Mouse (Mus musculus): Measurements from ENCODE around the gene Ghdc. TPM values are rescaled to one million over a fixed set of nuclear protein-coding genes. Genes with fewer than 3 reads are reported as not detected.

Ghdc gene
- total RNA-seq, 2 experiments from 2014 or later: 5.2 to 5.7 TPM

GRCm38 (mm10) chr11:100782568-100782967, 11.8 kb upstream of the Ghdc start:
- no peak for DNase-seq (ENCODE audit: low spot score)

DNA sequence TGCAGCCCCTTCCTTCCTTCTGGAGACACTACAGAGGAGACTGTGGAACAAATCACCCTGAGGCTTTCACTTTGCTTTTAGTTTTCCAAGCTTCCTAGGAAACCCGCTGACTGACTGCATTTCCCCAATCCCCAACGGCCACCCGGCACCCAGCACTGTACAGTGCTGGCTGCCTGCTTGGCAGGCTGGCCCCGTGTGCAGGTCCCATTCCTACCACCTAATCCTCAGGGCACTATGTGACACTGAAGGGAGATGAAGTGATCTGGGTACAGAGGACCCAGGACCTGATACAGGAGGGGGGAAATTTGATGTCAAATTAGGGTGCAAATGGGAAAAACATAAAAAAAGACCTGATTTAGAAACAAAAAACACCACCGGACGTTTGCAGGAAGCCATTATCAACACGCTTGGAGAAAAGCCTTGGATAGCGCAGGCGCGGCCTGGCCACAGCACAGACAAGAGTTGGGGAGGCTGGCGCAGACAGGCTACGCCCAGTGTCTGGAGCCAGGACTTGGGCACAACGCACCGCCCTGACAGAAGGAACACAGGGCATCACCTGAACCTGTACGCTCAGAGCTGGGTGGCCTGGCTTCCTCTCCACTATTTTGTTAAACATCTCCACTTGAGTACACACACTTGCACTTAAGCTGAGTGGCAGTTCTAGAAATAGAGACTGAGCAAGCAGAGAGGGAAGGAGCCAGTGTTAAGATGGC, 11.2 kb upstream of the Ghdc start:
- no peak for DNase-seq (ENCODE audit: low spot score)

- DNase-seq (ENCODE audit: low spot score): no peak
Observed at GRCm38 (mm10) chr11:100780247-100780646, 9.5 kb upstream of the Ghdc start.

DNA sequence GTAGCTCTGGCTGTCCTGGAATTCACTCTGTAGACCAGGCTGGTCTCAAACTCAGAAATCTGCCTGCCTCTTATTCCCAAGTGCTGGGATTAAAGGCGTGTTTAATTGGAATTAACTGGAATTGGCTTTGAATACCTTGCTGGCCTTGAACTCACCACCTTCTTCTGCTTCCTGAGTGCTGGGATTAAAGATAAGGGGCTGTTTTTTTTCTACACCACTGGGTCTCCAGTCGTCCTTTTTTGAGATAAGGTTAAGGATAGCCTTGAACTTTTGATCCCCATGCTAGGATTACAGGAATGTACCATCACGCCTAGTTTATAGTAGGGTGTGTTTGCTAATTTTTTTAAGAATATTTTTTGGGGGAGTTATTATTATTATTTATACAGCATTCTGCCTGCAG, 7.3 kb upstream of the Ghdc start:
- no peak for DNase-seq (ENCODE audit: low spot score)

GRCm38 (mm10) chr11:100775921-100776320, 5.2 kb upstream of the Ghdc start:
- no peak for DNase-seq (ENCODE audit: low spot score)

DNA sequence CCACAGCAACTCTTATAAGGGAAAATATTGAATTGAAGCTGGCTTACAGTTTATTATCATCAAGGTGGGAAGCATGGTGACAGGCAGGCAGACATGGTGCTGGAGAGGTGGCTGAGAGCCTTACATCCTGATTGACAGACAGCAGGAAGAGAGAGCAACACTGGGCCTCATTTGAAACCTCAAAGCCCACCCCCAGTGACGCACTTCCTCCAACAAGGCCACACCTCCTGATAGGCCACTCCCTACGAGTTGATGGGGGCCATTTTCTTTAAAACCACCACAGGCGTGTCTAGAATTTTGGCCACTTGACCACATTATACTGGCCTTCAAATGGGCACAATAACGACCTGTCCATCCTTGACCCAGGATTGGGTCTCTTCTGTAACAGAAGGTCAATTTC, 3.5 kb upstream of the Ghdc start:
- DNase-seq (ENCODE audit: low spot score): no peak

DNA sequence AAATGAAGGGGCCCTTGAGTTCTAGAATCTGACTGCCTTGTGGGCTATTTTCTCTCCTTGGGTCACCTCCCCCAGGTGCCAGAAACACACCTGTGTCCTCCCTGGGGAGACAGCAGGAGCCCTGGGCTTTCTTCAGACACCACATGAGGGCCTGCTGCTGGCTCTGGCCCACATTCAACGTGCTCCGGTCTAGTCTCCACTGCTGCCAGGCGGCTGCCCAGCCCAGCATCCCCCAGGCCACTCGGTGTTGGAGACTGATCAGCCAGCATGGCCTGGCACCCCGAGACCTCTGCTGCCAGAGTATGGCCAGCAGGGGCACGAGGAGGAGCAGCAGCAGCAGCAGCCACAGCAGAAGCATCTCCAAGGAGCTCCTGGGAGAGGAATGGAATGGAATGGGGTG, 777 bp downstream of the Ghdc start:
- DNase-seq (ENCODE audit: low spot score): no peak

DNA sequence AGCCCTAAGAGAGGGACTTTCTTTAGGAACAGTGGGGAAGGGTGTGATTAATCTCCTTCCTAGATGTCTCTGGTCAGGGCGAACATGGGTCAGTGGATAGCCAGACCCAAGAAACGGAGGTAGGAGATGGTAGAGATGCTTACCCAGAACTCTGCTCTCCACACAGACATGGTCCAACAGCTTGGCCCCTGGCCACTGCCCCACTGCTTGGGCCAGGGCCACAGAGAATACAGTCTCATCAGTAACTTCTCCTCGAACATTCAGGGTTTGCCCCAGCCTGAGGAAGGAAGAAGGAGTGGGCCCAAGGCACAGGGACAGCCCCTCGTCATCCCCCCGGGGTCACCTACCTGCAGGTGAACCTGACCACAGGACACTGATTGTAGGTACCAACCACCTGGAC, 2.9 kb downstream of the Ghdc start:
- no peak for DNase-seq (ENCODE audit: low spot score)

GRCm38 (mm10) chr11:100766726-100767125, 4.0 kb downstream of the Ghdc start:
- DNase-seq (ENCODE audit: low spot score): no peak

DNA sequence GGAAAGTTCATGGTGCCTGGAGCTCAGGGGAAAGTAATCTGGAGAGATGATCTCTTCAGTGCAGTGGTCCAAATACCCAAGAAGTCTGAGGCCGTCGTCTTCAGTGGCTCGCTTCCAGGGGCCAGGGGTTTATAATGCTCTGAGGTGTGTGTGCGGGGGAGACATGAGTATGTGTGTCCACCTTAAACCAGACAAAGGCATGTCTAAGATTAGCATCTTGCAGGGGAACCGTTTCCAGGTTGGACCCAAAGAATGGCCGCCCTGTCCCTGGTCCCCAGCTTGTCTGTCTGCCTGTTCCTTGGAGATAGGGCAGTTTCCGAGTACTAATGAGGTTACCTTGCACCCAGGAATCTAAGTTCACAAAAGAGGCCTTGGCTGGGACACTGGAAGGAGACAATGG, 7.9 kb downstream of the Ghdc start, which contains the start of gene Hcrt:
TSS of gene Hcrt (minus strand) at position 101 of the 400 bp plus-strand sequence.
- no peak for DNase-seq (ENCODE audit: low spot score)

DNA sequence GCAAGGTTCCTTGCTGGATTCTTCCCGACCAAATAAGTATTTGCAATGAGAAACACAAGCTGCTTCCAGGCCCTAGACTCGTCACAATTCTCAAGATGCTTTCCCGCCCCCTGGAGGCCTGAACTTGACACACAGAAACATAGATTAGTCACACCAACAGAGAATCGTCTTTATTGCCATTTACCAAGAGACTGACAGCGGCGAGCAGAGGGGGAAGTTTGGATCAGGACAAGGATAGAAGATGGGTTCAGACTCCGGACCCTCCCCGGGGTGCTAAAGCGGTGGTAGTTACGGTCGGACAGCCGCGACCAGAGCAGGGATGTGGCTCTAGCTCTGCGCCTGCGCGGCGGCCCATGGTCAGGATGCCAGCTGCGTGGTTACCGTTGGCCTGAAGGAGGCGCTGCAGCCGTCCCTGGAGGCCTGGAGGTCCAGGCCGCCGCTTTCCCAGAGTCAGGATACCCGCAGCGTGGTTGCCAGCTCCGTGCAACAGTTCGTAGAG, 9.2 kb downstream of the Ghdc start:
- DNase-seq (ENCODE audit: low spot score): peak; percentile 91

DNA sequence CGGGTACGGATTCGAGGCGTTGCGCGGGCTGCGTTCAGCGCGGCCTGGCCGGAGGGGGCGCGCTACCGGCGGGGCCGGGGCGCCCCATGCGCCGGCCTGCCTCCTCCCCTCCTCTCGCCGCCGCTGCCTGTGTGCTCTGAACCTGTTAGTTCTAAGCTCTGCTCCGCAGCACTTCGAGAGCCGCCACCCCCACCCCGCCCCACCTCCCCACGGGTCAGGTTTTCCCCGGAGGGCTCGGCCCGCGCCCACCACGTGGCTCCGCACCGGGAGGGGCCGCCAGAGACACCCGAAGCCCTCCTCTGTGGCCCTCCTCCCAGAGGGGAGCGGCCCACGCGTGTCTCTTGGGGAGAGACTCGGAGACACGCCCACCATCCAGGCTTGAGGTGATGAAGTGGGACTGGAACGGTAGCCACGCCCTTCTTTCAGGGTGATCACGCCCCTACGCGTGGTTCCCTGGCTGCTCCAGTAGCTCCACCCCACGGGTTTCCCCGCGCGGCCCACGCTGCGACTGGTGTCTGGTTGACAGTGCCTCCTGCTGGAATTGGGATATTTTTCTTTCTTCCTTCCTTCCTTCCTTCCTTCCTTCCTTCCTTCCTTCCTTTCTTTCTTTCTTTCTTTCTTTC, 11.0 kb downstream of the Ghdc start, which contains the start of gene Kcnh4:
TSS of gene Kcnh4 (minus strand) at position 332 of the 623 bp plus-strand sequence.
- DNase-seq (ENCODE audit: low spot score): no peak

GRCm38 (mm10) chr11:100758707-100759610, 11.8 kb downstream of the Ghdc start:
- DNase-seq (ENCODE audit: low spot score): no peak

DNA sequence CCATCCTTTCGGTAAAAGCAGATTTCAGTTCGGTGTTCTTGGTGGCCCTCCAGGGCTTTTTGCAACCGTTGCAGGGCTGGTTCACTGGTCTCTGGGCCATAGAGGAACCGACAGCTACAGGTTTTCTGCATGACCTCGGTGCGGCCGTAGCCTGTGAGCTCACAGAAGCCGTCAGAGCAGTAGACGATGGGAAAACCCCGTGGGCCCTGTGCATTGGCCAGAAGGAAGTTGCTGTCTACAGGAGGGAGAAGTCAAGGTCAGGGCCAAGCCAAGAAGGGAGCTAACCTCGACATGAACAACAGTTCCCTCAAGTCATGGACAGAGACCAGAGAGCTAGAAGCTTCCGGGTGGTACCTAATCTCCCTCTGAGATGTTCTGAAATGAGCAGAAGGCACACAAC, 13.2 kb downstream of the Ghdc start:
- no peak for DNase-seq (ENCODE audit: low spot score)

- DNase-seq (ENCODE audit: low spot score): no peak
Observed at GRCm38 (mm10) chr11:100756476-100756875, 14.3 kb downstream of the Ghdc start.

DNA sequence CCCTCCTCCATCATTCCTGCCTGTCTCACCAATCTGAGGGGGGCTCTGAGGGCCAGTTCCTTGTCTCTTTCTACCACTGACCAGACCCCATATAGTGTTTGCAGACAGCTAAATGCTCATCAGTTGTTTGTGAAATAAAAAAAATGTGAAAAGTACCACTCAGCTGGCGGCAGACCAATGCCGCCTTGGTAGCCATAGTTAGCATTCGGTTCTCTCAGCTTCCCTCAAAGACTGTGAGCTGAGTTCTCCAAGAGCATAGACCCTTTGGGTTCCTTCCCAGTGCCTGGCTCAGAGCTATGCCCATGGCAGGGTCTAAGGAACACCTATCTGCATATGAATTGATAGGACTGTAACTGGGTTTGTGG, 16.1 kb downstream of the Ghdc start:
- DNase-seq (ENCODE audit: low spot score): no peak

- DNase-seq (ENCODE audit: low spot score): no peak
Observed at GRCm38 (mm10) chr11:100754021-100754692, 16.6 kb downstream of the Ghdc start.

- DNase-seq (ENCODE audit: low spot score): no peak
Observed at GRCm38 (mm10) chr11:100752294-100752693, 18.5 kb downstream of the Ghdc start.

DNA sequence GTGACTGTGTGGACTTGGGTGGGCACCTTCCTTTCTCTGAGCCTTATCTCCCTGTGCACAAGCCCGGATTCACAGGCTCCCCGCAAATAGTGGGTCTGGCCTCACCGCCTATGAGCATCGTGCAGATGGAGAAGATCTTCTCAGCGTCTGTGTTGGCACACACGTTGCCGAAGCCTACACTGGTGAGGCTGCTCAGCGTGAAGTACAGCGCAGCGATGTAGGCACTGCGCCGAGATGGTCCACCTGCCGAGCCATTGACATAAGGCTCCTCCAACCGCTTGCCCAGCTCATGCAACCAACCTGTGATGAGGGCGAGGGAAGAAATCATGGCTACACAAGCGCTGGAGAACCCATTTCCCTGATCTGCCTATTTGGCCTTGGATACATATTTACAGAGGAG, 20.6 kb downstream of the Ghdc start:
- DNase-seq (ENCODE audit: low spot score): no peak

- no peak for DNase-seq (ENCODE audit: low spot score)
Observed at GRCm38 (mm10) chr11:100749469-100749868, 21.3 kb downstream of the Ghdc start.

- no peak for DNase-seq (ENCODE audit: low spot score)
Observed at GRCm38 (mm10) chr11:100748620-100749019, 22.1 kb downstream of the Ghdc start.
